Mouse (Mus musculus): ENCODE measurements around the gene Olfr25. TPM values are rescaled to one million over a fixed set of nuclear protein-coding genes. Genes with fewer than 3 reads are reported as not detected.

The Olfr25 gene
- polyA plus RNA-seq (2016; fragmentation: Nextera tagmentation; extraction: Ambion mirVana) = not detected in 2 replicates

DNA sequence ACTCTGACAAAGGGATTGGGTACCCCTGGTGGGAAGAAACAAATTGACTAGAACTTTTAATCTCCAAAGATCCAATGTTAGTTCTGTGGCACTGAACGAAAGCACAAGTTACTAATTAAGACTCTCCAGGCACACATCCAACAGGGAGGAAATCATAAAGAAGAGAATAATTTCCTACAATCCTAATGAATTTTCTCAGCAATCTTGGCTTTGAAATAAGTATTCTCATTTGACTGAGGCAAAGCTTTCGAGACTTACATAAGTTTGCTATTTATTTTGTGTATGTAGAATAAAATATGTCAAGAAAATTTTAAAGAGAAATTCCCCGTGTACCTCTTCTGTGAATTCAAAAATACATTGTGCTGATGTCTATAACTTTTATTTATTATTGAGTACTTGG, at the start of gene Olfr25:
Gene Olfr25, plus strand, starts transcription at position 301 of the 400 bp plus-strand sequence.
- Histone ChIP-seq H3K4me1 (no peaks in the 10 kb centered on the region), H3K4me3 (replicated peaks) (no peak within 1 kb of the TSS), H3K9me3 (no peaks in the 10 kb centered on the region), H3K36me3 (replicated peaks) (no peaks in the 10 kb centered on the region), H3K27ac (no peak within 1 kb of the TSS), H3K4me2 (no peak within 1 kb of the TSS), H3K9ac (no peak within 1 kb of the TSS), H3K27me3 (no peaks in the 10 kb centered on the region)
- WGBS = 81% methylated on average over 3 of the region's 3 CpGs
- no peak for ATAC-seq (ENCODE audit: low FRiP score)

DNA sequence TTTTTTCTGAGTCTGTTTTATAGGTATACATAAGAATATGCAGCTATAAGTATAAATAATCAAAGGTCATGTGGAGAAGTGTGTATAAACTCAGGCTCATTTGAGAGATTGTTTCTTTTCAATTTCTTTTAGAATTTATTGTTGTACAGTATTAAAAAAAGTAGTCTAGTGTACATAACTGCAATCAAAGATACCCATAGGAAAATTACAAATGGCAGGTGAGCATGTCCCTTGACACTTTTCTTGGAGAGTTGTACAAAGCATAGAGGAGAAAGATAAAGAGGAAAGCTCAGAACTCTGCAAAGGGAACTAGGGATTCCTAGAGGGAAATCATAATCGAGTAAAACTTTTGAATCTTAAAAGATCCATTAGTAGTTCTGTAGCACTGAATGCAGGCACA, 38.1 kb upstream of the Olfr25 start, which contains the start of gene Olfr896-ps1:
Gene Olfr896-ps1, plus strand, starts transcription at position 301 of the 400 bp plus-strand sequence.
- no peaks in the 10 kb centered on the region for H3K4me1 ChIP-seq

DNA sequence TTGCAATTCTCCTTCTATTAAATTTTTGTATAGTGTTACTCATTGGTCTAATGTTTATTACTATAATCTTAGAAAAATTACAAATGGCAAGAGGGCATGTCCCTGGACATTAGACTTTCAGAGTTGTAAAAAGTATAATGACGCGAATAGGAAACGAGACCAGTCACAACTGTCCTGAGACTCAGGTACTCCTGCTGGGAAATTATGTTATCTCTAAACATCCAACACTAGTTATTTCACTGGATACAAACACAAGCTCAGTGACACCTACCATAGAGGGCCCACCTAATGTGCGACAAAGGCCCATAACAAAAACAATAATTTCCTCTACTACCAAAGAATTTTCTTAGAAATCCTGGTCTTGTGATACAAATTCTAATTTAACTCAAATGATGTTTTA, 19.3 kb downstream of the Olfr25 start, which contains the start of gene Olfr898:
Gene Olfr898, plus strand, starts transcription at position 301 of the 400 bp plus-strand sequence.
- ATAC-seq (ENCODE audit: low FRiP score) = no peak
- Histone ChIP-seq H3K27me3 (no peaks in the 10 kb centered on the region), H3K4me1 (no peaks in the 10 kb centered on the region), H3K9me3 (no peaks in the 10 kb centered on the region), H3K4me3 (replicated peaks) (no peak within 1 kb of the TSS), H3K27ac (no peak within 1 kb of the TSS), H3K4me2 (no peak within 1 kb of the TSS), H3K36me3 (replicated peaks) (no peaks in the 10 kb centered on the region), H3K9ac (no peak within 1 kb of the TSS)
- 92% methylated on average over 4 of the region's 4 CpGs for WGBS

More for the DNA sequence above, 38.1 kb upstream of the Olfr25 start, which contains the start of gene Olfr896-ps1:
- 88% methylated on average over 1 of the region's 1 CpGs for WGBS
- H3K9ac ChIP-seq = no peak within 1 kb of the TSS
- no peak within 1 kb of the TSS for H3K4me3 ChIP-seq (replicated peaks)
- ATAC-seq (ENCODE audit: low FRiP score) = no peak
- no peak within 1 kb of the TSS for H3K4me2 ChIP-seq
- H3K36me3 ChIP-seq (replicated peaks) = no peaks in the 10 kb centered on the region
- H3K27me3 ChIP-seq = no peaks in the 10 kb centered on the region
- no peaks in the 10 kb centered on the region for H3K9me3 ChIP-seq
- H3K27ac ChIP-seq = no peak within 1 kb of the TSS

DNA sequence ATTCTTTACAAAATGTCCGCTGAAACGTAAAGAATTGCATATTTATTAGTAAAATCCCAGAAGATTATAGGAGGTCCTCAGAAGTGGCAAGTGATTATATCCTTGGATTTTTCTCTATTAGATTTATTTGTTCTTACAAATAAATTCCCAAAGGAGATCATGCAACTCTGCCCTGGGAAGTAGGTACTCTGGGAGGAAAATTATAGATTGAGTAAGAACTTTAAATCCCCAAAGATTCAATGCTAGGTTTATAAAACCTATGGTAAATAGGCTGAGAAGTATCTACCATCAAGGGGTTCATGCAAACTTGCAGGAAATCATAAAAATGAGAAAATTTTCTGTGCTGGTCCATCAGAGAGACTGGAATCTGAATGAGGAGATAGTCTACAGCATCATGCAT, 37.7 kb downstream of the Olfr25 start, which contains the start of gene Olfr250:
Gene Olfr250, plus strand, starts transcription at position 301 of the 400 bp plus-strand sequence.
- no peak within 1 kb of the TSS for H3K27ac ChIP-seq
- ATAC-seq (ENCODE audit: low FRiP score) = no peak
- no peak within 1 kb of the TSS for H3K4me2 ChIP-seq
- no peak within 1 kb of the TSS for H3K4me3 ChIP-seq (replicated peaks)
- H3K9me3 ChIP-seq = no peaks in the 10 kb centered on the region
- no peaks in the 10 kb centered on the region for H3K27me3 ChIP-seq
- no peaks in the 10 kb centered on the region for H3K36me3 ChIP-seq (replicated peaks)
- H3K4me1 ChIP-seq = no peaks in the 10 kb centered on the region
- H3K9ac ChIP-seq = no peak within 1 kb of the TSS
- 88% methylated on average over 2 of the region's 2 CpGs for WGBS

DNA sequence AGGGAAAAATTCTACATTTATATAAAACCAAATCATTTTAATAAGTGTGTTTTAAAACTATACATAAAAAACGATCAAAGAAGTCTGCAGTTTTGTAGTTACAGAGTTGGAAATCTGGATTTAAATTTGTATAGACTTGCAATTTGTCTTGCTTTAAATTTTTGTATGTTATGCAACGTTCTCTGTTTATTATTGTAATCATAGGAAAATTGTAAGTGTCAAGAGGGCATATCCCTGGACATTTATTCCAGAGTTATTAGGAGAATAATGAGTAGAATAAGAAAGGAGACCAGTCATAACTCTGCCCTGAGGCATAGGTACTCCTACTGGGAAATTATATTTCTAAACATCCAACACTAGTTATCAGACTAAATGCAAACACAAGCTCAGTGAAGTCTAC, 47.9 kb downstream of the Olfr25 start, which contains the start of gene Olfr251:
Gene Olfr251, plus strand, starts transcription at position 301 of the 400 bp plus-strand sequence.
- H3K9me3 ChIP-seq = no peaks in the 10 kb centered on the region
- no peak within 1 kb of the TSS for H3K9ac ChIP-seq
- ATAC-seq (ENCODE audit: low FRiP score) = no peak
- H3K4me2 ChIP-seq = no peak within 1 kb of the TSS
- H3K4me3 ChIP-seq (replicated peaks) = no peak within 1 kb of the TSS
- H3K27me3 ChIP-seq = no peaks in the 10 kb centered on the region
- H3K4me1 ChIP-seq = no peaks in the 10 kb centered on the region
- 67% methylated on average over 2 of the region's 2 CpGs for WGBS
- no peaks in the 10 kb centered on the region for H3K36me3 ChIP-seq (replicated peaks)
- no peak within 1 kb of the TSS for H3K27ac ChIP-seq

Other genes starting within 250 kb of the Olfr25 start
- gene Olfr887, start 245.0 kb upstream of the Olfr25 start, polyA plus RNA-seq (2016; fragmentation: Nextera tagmentation; extraction: Ambion mirVana) = not detected in 2 replicates
- gene Olfr888, start 220.9 kb upstream of the Olfr25 start, polyA plus RNA-seq (2016; fragmentation: Nextera tagmentation; extraction: Ambion mirVana) = not detected in 2 replicates
- gene Olfr889, start 213.9 kb upstream of the Olfr25 start, polyA plus RNA-seq (2016; fragmentation: Nextera tagmentation; extraction: Ambion mirVana) = 0.08 and 0.09 TPM in 2 replicates
- gene Olfr890, start 186.5 kb upstream of the Olfr25 start, polyA plus RNA-seq (2016; fragmentation: Nextera tagmentation; extraction: Ambion mirVana) = not detected in 2 replicates
- not detected in 2 replicates for gene Olfr891, start 148.2 kb upstream of the Olfr25 start, polyA plus RNA-seq (2016; fragmentation: Nextera tagmentation; extraction: Ambion mirVana)
- gene Olfr893, start 120.7 kb upstream of the Olfr25 start, polyA plus RNA-seq (2016; fragmentation: Nextera tagmentation; extraction: Ambion mirVana) = not detected in 2 replicates
- gene Olfr894, start 111.0 kb upstream of the Olfr25 start, polyA plus RNA-seq (2016; fragmentation: Nextera tagmentation; extraction: Ambion mirVana) = not detected in 2 replicates
- not detected in 2 replicates for gene Olfr143, start 76.3 kb upstream of the Olfr25 start, polyA plus RNA-seq (2016; fragmentation: Nextera tagmentation; extraction: Ambion mirVana)
- not detected in 2 replicates for gene Olfr895, start 61.2 kb upstream of the Olfr25 start, polyA plus RNA-seq (2016; fragmentation: Nextera tagmentation; extraction: Ambion mirVana)
- gene Olfr896-ps1, start 38.0 kb upstream of the Olfr25 start, polyA plus RNA-seq (2016; fragmentation: Nextera tagmentation; extraction: Ambion mirVana) = not detected in 2 replicates
- gene Olfr898, start 19.4 kb downstream of the Olfr25 start, polyA plus RNA-seq (2016; fragmentation: Nextera tagmentation; extraction: Ambion mirVana) = not detected in 2 replicates
- not detected in 2 replicates for gene Olfr250, start 37.8 kb downstream of the Olfr25 start, polyA plus RNA-seq (2016; fragmentation: Nextera tagmentation; extraction: Ambion mirVana)
- not detected in 2 replicates for gene Olfr251, start 48.0 kb downstream of the Olfr25 start, polyA plus RNA-seq (2016; fragmentation: Nextera tagmentation; extraction: Ambion mirVana)
- not detected in 2 replicates for gene Olfr147, start 72.6 kb downstream of the Olfr25 start, polyA plus RNA-seq (2016; fragmentation: Nextera tagmentation; extraction: Ambion mirVana)
- gene Olfr901, start 100.4 kb downstream of the Olfr25 start, polyA plus RNA-seq (2016; fragmentation: Nextera tagmentation; extraction: Ambion mirVana) = not detected in 2 replicates
- not detected in 2 replicates for gene Olfr902, start 118.6 kb downstream of the Olfr25 start, polyA plus RNA-seq (2016; fragmentation: Nextera tagmentation; extraction: Ambion mirVana)
- not detected in 2 replicates for gene Olfr904, start 134.1 kb downstream of the Olfr25 start, polyA plus RNA-seq (2016; fragmentation: Nextera tagmentation; extraction: Ambion mirVana)
- gene Olfr905, start 142.0 kb downstream of the Olfr25 start, polyA plus RNA-seq (2016; fragmentation: Nextera tagmentation; extraction: Ambion mirVana) = not detected in 2 replicates
- not detected in 2 replicates for gene Olfr906, start 158.0 kb downstream of the Olfr25 start, polyA plus RNA-seq (2016; fragmentation: Nextera tagmentation; extraction: Ambion mirVana)
- not detected in 2 replicates for gene Olfr907, start 166.7 kb downstream of the Olfr25 start, polyA plus RNA-seq (2016; fragmentation: Nextera tagmentation; extraction: Ambion mirVana)
- not detected in 2 replicates for gene Olfr911-ps1, start 192.5 kb downstream of the Olfr25 start, polyA plus RNA-seq (2016; fragmentation: Nextera tagmentation; extraction: Ambion mirVana)
- not detected in 2 replicates for gene Olfr910, start 208.8 kb downstream of the Olfr25 start, polyA plus RNA-seq (2016; fragmentation: Nextera tagmentation; extraction: Ambion mirVana)